Mouse (Mus musculus): ENCODE measurements around the gene Cep164. TPM values are rescaled to one million over a fixed set of nuclear protein-coding genes. Genes with fewer than 3 reads are reported as not detected.
A peak's percentile ranks its signal among the peaks of the same experiment; 100 is the strongest.
"Not testable (repeated sequence)": the region's sequence is repeated elsewhere in the genome, so short reads cannot be mapped to it uniquely, and the experiment has no call there.

Gene Cep164
- polyA plus RNA-seq, 1 experiment from 2014 or later = 12.7 TPM

DNA sequence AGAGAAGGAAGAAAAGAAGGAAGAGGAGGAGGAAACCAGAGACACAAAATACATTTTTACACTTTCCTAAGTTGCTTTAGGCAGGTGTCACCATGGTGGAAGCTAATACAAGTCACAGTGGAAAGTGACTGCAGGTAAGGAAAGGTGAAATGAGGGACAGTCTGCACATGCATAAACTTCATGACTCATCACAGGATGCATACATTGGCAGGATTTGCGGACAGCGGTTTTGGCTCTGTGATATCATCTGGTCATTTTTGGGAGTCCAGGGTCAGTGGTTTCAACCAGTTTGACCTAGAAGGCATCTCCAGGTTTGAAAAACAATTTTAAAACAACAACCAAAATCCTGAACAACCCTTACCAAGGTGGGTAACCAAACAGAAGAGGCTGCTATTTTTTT, 23.3 kb upstream of the Cep164 start:
- H3K36me3 ChIP-seq (ENCODE audit: control insufficient read depth, insufficient read depth, low read length) = peaks cover 30% of the 10 kb centered on the region
- no peak overlapping the region for H3K27ac ChIP-seq (replicated peaks in 1 of 2; ENCODE audit: control insufficient read depth in 1 of 2, insufficient read depth in 1 of 2, low read depth in 2 of 2, low read length in 2 of 2)
- H3K4me3 ChIP-seq (ENCODE audit: control insufficient read depth in 1 of 2, insufficient read depth in 1 of 2, low read depth in 1 of 2, low read length in 2 of 2) = no peak overlapping the region
- H3K27me3 ChIP-seq (ENCODE audit: control insufficient read depth, insufficient read depth, low read length) = no peaks in the 10 kb centered on the region
- H3K9me3 ChIP-seq (ENCODE audit: control insufficient read depth, low read length) = no peaks in the 10 kb centered on the region
- no peak overlapping the region for H3K9ac ChIP-seq (ENCODE audit: low read length)
- no peak overlapping the region for H3K4me2 ChIP-seq (ENCODE audit: low read length)
- WGBS = 88% methylated on average over 2 of the region's 2 CpGs
- no peak for ATAC-seq (ENCODE audit: insufficient number of reproducible peaks, insufficient read depth, low FRiP score, low read depth)
- peaks cover 32 to 36% of the 10 kb centered on the region in 2 experiments for H3K4me1 ChIP-seq (ENCODE audit: control insufficient read depth in 2 of 2, insufficient read depth in 2 of 2, low read length in 2 of 2)

GRCm38 (mm10) chr9:45851330-45851729, 22.8 kb upstream of the Cep164 start:
- WGBS = 43% methylated on average over 5 of the region's 5 CpGs
- peak overlapping the region in 1 of 2 experiments; percentile 80; a peak in 2 of 4 replicates for H3K27ac ChIP-seq (replicated peaks in 1 of 2; ENCODE audit: control insufficient read depth in 1 of 2, insufficient read depth in 1 of 2, low read depth in 2 of 2, low read length in 2 of 2)

GRCm38 (mm10) chr9:45850528-45851155, 22.2 kb upstream of the Cep164 start:
- Histone ChIP-seq H3K4me2 (ENCODE audit: low read length) (0 out of 2 replicates have a peak overlapping the region, but pooled peaks have one; percentile 0), H3K9me3 (ENCODE audit: control insufficient read depth, low read length) (no peaks in the 10 kb centered on the region), H3K4me1 (ENCODE audit: control insufficient read depth in 2 of 2, insufficient read depth in 2 of 2, low read length in 2 of 2) (peaks cover 32 to 36% of the 10 kb centered on the region in 2 experiments), H3K36me3 (ENCODE audit: control insufficient read depth, insufficient read depth, low read length) (peaks cover 18% of the 10 kb centered on the region), H3K27ac (replicated peaks in 1 of 2; ENCODE audit: control insufficient read depth in 1 of 2, insufficient read depth in 1 of 2, low read depth in 2 of 2, low read length in 2 of 2) (peak overlapping the region; percentile 80 to 89), H3K9ac (ENCODE audit: low read length) (peak overlapping the region; percentile 47; the same call in 1 of the 2 replicates), H3K27me3 (ENCODE audit: control insufficient read depth, insufficient read depth, low read length) (no peaks in the 10 kb centered on the region), H3K4me3 (ENCODE audit: control insufficient read depth in 1 of 2, insufficient read depth in 1 of 2, low read depth in 1 of 2, low read length in 2 of 2) (no peak overlapping the region)
- ATAC-seq (ENCODE audit: insufficient number of reproducible peaks, insufficient read depth, low FRiP score, low read depth) = no peak
- 66% methylated on average over 8 of the region's 8 CpGs for WGBS

More at GRCm38 (mm10) chr9:45851330-45851729, 22.8 kb upstream of the Cep164 start:
- peaks cover 32 to 36% of the 10 kb centered on the region in 2 experiments for H3K4me1 ChIP-seq (ENCODE audit: control insufficient read depth in 2 of 2, insufficient read depth in 2 of 2, low read length in 2 of 2)
- H3K9ac ChIP-seq (ENCODE audit: low read length) = 0 out of 2 replicates have a peak overlapping the region, but pooled peaks have one; percentile 47
- no peaks in the 10 kb centered on the region for H3K27me3 ChIP-seq (ENCODE audit: control insufficient read depth, insufficient read depth, low read length)
- H3K36me3 ChIP-seq (ENCODE audit: control insufficient read depth, insufficient read depth, low read length) = peaks cover 25% of the 10 kb centered on the region
- no peak overlapping the region for H3K4me3 ChIP-seq (ENCODE audit: control insufficient read depth in 1 of 2, insufficient read depth in 1 of 2, low read depth in 1 of 2, low read length in 2 of 2)
- no peaks in the 10 kb centered on the region for H3K9me3 ChIP-seq (ENCODE audit: control insufficient read depth, low read length)
- H3K4me2 ChIP-seq (ENCODE audit: low read length) = no peak overlapping the region
- ATAC-seq (ENCODE audit: insufficient number of reproducible peaks, insufficient read depth, low FRiP score, low read depth) = no peak

- Histone ChIP-seq H3K36me3 (ENCODE audit: control insufficient read depth, insufficient read depth, low read length) (peaks cover 12% of the 10 kb centered on the region), H3K4me3 (ENCODE audit: control insufficient read depth in 1 of 2, insufficient read depth in 1 of 2, low read depth in 1 of 2, low read length in 2 of 2) (no peak overlapping the region), H3K9ac (ENCODE audit: low read length) (peak overlapping the region; percentile 47; the same call in 1 of the 2 replicates), H3K4me2 (ENCODE audit: low read length) (no peak overlapping the region), H3K27me3 (ENCODE audit: control insufficient read depth, insufficient read depth, low read length) (no peaks in the 10 kb centered on the region), H3K4me1 (ENCODE audit: control insufficient read depth in 2 of 2, insufficient read depth in 2 of 2, low read length in 2 of 2) (peaks cover 32 to 36% of the 10 kb centered on the region in 2 experiments), H3K27ac (replicated peaks in 1 of 2; ENCODE audit: control insufficient read depth in 1 of 2, insufficient read depth in 1 of 2, low read depth in 2 of 2, low read length in 2 of 2) (peak overlapping the region; percentile 80 to 89), H3K9me3 (ENCODE audit: control insufficient read depth, low read length) (no peaks in the 10 kb centered on the region)
- peak; percentile 65 for ATAC-seq (ENCODE audit: insufficient number of reproducible peaks, insufficient read depth, low FRiP score, low read depth)
- WGBS = 53% methylated on average over 9 of the region's 9 CpGs
Observed at GRCm38 (mm10) chr9:45849528-45850408, 21.3 kb upstream of the Cep164 start.

- WGBS = 91% methylated on average over 5 of the region's 5 CpGs
- no peak for ATAC-seq (ENCODE audit: insufficient number of reproducible peaks, insufficient read depth, low FRiP score, low read depth)
- H3K4me2 ChIP-seq (ENCODE audit: low read length) = no peak overlapping the region
Observed at GRCm38 (mm10) chr9:45846891-45847460, 18.5 kb upstream of the Cep164 start.

DNA sequence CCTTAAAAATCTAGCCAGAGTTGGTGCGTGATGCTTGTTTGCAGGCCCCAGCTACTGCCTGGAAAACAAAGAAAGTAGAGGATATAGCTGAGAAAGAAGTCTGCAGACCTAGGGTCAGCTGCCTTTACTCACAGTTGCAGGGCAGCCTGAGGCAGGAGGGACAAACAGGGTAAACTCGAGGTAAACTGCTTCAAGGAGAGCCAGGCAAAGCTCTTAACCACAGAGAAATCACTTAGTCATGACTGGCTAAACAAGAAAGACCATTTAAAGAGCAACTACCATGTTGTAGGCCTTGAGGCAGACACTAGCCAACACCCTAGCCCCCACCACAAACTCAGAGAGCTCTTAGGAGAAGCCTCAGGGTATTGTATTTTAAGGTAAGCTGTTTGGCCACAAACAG, 17.7 kb upstream of the Cep164 start:
- not testable (repeated sequence) for ATAC-seq (ENCODE audit: insufficient number of reproducible peaks, insufficient read depth, low FRiP score, low read depth); H3K9me3 ChIP-seq (ENCODE audit: control insufficient read depth, low read length); H3K9ac ChIP-seq (ENCODE audit: low read length); H3K27me3 ChIP-seq (ENCODE audit: control insufficient read depth, insufficient read depth, low read length); H3K4me2 ChIP-seq (ENCODE audit: low read length); H3K4me3 ChIP-seq (ENCODE audit: control insufficient read depth in 1 of 2, insufficient read depth in 1 of 2, low read depth in 1 of 2, low read length in 2 of 2); H3K36me3 ChIP-seq (ENCODE audit: control insufficient read depth, insufficient read depth, low read length); H3K27ac ChIP-seq (replicated peaks in 1 of 2; ENCODE audit: control insufficient read depth in 1 of 2, insufficient read depth in 1 of 2, low read depth in 2 of 2, low read length in 2 of 2)
- WGBS = 74% methylated on average over 2 of the region's 2 CpGs
- H3K4me1 ChIP-seq (ENCODE audit: control insufficient read depth in 2 of 2, insufficient read depth in 2 of 2, low read length in 2 of 2) = peaks cover 29 to 30% of the 10 kb centered on the region in 2 experiments

More at GRCm38 (mm10) chr9:45846891-45847460, 18.5 kb upstream of the Cep164 start:
- Histone ChIP-seq H3K4me3 (ENCODE audit: control insufficient read depth in 1 of 2, insufficient read depth in 1 of 2, low read depth in 1 of 2, low read length in 2 of 2) (no peak overlapping the region), H3K27ac (replicated peaks in 1 of 2; ENCODE audit: control insufficient read depth in 1 of 2, insufficient read depth in 1 of 2, low read depth in 2 of 2, low read length in 2 of 2) (no peak overlapping the region), H3K36me3 (ENCODE audit: control insufficient read depth, insufficient read depth, low read length) (peaks cover 4% of the 10 kb centered on the region; the same call in 1 of the 2 replicates), H3K27me3 (ENCODE audit: control insufficient read depth, insufficient read depth, low read length) (no peaks in the 10 kb centered on the region), H3K9ac (ENCODE audit: low read length) (no peak overlapping the region), H3K4me1 (ENCODE audit: control insufficient read depth in 2 of 2, insufficient read depth in 2 of 2, low read length in 2 of 2) (peaks cover 32 to 36% of the 10 kb centered on the region in 2 experiments), H3K9me3 (ENCODE audit: control insufficient read depth, low read length) (no peaks in the 10 kb centered on the region)

DNA sequence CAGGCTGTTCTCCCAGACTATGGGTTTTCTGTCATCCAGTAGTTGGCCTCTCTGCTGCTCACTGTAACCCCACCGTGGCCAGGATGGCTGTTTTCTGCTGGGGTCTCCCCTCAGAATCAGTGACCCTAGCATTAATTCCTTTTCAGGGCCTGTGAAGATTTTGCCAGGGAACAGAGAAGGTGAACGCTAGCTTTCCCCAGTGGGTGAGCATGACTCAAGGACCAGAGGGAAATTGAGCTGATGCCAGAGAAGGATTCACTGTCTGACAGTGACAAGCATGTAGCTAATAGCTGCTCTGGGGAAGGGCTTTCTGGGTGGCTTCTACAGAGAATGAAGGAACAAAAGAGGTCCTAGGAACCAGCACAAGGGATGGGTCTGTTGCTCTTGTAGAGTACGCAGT, 17.1 kb upstream of the Cep164 start:
- Histone ChIP-seq H3K4me1 (ENCODE audit: control insufficient read depth in 2 of 2, insufficient read depth in 2 of 2, low read length in 2 of 2) (peaks cover 26 to 30% of the 10 kb centered on the region in 2 experiments), H3K27ac (replicated peaks in 1 of 2; ENCODE audit: control insufficient read depth in 1 of 2, insufficient read depth in 1 of 2, low read depth in 2 of 2, low read length in 2 of 2) (no peak overlapping the region), H3K4me3 (ENCODE audit: control insufficient read depth in 1 of 2, insufficient read depth in 1 of 2, low read depth in 1 of 2, low read length in 2 of 2) (no peak overlapping the region), H3K9ac (ENCODE audit: low read length) (no peak overlapping the region), H3K27me3 (ENCODE audit: control insufficient read depth, insufficient read depth, low read length) (no peaks in the 10 kb centered on the region), H3K4me2 (ENCODE audit: low read length) (no peak overlapping the region), H3K36me3 (ENCODE audit: control insufficient read depth, insufficient read depth, low read length) (peaks cover 4% of the 10 kb centered on the region; the same call in 1 of the 2 replicates), H3K9me3 (ENCODE audit: control insufficient read depth, low read length) (no peaks in the 10 kb centered on the region)
- ATAC-seq (ENCODE audit: insufficient number of reproducible peaks, insufficient read depth, low FRiP score, low read depth) = no peak
- 86% methylated on average over 3 of the region's 3 CpGs for WGBS

Measured in heart, embryonic 14.5 days (tissue).